Mouse (Mus musculus): ENCODE measurements around the gene Cbln4.

DNA sequence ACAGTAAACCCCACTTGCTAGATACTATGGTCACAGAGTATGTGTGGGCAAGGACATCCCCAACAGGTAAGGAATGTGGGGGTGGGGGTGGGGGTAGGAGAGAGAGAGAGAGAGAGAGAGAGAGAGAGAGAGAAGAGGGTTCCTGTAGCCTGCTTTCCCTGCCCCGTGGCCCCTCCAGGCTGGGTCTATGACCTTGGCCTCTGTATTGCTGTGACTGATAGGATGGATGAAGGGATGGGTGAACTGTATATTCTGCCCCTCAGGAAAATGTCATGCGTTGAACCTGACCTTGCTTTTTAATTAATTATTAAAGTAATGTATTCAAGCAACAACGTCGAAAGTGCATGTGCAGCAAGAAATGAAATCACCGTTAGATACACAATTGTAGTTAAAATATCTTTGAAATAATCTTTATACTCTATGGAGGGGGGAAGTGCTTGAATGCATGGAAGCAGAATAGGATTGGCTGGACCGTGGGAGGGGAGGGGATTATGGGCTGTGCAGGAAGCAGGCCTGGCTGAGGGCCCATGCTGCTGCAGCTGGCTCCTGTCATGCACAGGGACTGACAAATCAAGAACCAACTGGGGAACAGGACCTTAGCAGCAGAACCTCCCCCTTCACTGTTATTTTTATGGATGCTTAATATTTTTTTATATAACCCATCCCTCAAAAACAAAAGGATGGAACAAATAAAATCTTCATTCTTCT is 46.1 kb downstream of the Cbln4 start:
- TF ChIP-seq CTCF (IDR thresholded peaks at IDR 0.05; ENCODE audit: control insufficient read depth, insufficient read depth, insufficient replicate concordance, low read depth, low read length) (no peak), POLR2A (IDR thresholded peaks at IDR 0.05; ENCODE audit: control insufficient read depth, low read depth, low read length) (no peak)

All from testis, adult 2 months (tissue).